Mouse (Mus musculus) cerebellum, adult 11 months (tissue): ENCODE data around the gene Plpp1.

Experiments
- DNase-seq: peaks from one replicate; pipeline ENCODE4 v3.0.0; 2022

Plpp1 gene

DNA sequence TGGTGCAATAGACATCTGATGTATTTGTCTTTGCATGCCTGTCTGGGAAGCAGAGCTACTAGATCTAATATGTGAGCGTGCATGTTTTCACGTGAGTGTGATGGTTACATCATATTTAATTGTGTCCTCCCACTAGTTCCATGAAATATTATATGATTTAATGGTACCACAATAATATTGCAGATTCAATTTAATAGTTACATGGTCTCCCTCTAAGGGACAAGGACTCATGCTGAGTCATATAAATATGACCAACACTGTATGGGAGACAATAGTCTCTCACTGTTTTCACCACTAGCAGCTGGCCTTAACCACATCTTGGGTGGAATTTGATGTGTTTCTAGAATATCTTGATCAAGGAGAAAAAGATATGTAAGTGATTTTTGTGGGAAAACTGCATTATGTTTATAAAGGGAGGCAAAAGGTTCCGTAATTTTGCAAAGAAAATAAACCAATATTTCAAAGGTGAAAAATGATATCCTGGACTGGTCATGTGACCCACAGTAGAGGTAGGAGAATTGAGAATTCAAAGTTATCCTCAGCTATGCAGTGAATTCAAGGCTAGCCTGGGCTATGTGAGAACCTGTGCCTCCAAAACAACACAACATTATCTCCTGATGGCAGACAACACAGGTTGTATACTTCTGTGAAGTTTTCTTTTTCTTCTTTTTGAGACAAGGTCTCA is 26.5 kb upstream of the Plpp1 start:
- no peak for DNase-seq

DNA sequence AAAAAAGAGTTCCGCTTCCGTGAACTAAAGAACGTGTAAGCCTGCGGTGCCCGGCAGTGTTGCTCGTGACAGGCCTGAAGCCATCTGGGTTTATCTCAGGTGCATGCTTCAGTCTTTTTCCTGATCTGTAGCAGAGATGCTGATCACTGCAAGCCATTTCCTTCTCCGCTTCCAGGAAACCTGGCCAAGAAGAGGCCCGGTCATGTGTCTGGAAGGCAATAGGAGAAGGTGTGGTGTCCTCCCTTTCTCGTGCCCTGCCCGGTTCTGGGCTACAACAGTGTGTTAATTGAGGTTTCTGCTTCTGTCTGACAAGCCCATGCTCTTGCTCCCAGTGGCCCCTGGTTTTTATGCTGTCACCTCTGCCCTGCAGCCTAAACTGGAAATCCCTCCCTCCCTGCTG is 24.7 kb upstream of the Plpp1 start:
- no peak for DNase-seq

DNA sequence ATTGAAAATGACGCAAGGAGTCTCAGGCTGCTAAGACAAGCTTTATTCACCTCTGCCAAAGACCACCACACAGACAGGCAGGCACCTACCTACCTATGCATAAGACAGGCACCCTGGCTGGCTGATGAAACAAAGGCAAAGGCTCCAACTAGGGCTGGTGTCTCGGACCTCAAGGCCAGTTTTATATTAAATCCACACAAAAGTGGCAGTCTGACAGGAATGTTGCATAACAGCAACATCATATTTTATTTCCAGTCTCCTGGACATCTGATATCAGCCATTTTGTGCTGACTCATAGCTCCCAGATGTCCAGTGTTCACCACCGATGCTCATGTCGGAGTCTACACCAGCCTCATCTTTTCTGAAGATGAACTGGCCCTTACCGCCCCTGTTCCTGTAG is 22.2 kb upstream of the Plpp1 start:
- no peak for DNase-seq

DNA sequence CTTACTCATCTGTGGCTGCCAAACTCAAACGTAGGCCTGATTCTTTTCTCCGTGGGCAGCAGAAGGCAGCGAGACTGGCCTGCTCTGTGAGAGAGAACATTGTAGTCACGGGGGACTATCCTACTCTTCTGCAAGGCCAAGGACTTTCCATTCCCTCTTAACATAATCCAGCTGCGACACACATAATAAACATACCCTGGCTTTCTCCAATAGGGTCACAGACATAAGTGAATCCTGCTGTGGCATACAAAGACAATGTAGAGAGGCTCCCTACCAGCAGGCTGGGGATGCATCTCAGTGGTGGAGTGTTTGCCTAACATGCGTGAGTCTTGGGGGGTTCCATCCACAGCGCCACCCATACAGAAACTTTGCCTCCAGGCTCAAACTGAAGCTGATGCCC is 15.3 kb upstream of the Plpp1 start:
- DNase-seq, result no peak

DNA sequence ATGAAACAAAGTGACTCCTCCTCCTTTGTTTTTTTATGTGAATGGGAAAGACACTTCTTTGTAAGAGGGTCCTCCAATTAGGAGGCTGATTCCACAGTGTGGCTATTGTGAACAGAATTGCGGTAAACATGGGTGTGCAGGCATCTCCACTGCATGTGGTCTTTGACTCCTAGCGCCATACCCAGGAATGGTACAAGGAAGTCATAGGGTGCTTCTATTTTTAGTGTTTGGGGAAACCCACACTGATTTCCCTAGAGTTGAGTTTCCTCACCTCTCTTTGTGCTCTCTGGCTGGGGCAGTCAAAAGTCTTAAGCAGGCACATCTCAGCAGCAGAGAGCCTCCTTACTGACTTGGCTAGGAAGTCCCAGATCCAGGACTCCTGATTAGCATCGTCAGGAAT is 14.4 kb upstream of the Plpp1 start:
- DNase-seq, result no peak

DNA sequence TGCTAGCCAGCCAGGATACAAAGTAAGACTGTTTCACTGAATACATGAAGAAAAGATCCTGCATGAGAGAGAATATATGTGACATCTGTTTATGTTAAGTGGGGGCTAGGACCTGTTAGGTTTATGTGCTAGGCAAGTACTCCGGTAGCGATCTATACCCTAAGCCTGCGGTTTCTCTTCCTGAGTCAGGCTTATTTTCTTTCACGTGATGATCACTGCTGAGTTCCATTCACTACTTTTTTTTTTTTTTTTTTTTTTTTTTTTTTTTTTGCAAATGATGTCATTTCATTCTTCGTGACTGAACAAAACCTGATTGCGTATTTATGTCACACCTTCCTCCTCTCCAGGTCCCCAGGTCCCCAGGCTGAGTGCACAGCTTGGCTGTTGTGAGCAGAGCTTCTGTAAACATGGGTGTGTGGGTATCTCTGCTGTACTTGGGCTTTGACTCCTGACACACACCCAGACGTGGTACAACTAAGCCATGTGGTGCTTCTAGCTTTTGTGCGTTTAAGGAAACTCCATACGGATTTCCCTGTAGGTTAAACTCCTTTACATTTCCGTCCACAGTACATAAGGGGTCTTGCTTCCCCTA is 13.6 kb upstream of the Plpp1 start:
- DNase-seq, result no peak

DNA sequence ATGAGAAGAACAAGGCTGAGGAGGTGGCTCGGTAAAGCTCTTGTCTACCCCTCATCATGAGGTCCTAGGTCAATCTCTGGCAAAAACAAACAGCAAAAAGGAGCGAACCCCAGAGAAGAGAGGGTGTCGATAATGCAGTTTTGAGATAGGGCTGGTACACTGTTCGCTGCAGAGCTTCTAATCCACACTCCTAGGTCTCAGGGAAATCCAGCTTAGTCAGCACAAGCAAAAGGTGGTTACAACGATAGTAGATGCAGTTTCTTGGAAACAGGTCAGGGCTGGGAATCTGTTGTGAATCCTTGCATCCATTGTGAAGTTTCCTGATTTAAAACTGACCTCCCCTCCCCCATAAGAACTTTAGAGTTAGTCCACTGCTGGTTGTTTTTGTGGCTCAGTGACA is 9.8 kb upstream of the Plpp1 start:
- DNase-seq, result no peak

DNA sequence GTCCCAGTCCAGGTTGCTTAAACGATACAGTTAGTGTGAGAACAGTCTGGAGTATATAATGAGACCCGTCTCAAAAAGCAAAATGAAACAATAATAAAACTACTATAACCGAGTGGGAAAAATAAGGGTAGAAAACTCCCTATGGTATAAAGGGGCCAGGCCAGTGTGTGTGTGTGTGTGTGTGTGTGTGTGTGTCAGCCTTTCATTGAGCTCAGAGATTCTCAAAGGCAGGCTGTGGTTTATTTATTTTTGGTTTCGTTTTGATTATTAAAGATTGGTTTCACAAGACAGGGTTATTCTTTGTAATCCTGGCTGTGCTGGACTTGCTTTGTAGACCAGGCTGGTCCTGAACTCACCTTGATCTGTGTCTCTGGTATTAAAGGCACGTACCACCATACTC is 8.7 kb upstream of the Plpp1 start:
- DNase-seq, result no peak

DNA sequence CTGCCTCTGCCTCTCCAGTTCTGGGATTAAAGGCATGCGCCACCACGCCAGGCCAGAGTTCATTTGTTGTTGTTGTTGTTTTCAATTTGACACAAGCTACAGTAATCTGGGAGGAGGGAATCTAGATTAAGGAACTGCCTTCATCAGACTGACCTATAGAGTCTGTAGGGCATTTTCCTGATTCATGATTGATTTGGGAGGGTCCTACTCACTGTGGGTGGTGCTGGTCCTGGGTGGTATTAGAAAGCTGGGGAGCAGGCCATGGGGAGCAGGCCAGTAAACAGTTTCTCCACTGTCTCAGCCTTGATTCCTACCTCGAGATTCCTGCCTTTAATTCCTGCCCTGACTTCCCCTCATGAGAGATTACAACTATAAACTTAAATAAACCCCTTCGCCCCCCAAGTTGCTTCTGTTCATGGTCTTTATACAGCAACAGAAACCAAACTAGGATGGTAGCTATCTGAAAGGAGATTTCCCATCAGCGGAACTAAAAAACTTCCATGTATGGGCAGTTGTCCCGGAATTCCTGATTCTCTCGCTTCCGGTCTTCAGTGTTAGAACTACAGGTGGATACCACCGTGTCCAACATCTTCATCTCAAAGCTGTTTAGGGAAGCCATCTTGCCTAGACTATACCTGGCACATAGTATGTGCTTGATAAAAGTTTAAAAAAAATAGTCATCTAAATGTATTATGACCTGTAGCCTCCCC is 2.2 kb upstream of the Plpp1 start:
- DNase-seq, result no peak

DNA sequence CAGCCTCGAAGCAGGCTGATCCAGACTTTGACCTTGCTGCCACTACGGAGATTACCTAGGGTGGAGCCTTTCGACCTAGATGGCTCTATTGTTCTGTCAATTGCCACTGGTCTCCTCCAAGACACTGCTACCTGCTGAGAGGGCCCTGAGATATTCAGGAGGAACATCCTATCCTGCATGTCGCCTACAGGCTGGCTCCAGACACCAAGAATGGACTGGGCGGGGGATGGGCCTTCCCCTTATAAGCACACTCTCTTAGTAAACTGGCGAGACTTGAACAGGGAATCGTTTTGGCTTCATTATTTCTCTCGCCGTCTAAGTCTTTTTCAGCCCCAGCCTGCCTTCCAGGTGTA is 1.7 kb upstream of the Plpp1 start:
- no peak for DNase-seq

DNA sequence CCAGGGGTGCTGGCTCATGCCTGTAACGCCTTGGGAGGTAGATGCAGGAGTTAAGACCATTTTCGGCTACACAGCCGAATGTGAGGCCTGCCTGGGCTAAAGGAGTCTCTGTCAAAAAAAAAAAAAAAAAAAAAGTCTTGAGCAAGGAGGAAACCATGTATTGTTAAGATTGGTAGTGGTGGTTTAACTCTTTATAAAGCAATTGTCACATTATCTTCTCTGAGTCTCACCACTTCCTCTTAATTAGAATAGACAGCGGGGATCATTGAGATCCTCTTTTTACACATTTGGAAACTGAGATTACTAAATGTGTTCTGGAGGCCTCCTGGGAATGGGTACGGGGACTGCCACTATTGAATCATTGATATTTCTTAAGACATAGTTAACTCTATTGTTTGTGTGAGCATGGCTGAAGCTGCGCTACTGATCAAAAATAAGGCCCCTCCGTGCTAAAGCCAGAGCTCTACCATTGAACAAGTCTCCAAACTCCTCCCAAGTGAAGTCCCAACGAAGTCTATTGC is 811 bp upstream of the Plpp1 start:
- no peak for DNase-seq

DNA sequence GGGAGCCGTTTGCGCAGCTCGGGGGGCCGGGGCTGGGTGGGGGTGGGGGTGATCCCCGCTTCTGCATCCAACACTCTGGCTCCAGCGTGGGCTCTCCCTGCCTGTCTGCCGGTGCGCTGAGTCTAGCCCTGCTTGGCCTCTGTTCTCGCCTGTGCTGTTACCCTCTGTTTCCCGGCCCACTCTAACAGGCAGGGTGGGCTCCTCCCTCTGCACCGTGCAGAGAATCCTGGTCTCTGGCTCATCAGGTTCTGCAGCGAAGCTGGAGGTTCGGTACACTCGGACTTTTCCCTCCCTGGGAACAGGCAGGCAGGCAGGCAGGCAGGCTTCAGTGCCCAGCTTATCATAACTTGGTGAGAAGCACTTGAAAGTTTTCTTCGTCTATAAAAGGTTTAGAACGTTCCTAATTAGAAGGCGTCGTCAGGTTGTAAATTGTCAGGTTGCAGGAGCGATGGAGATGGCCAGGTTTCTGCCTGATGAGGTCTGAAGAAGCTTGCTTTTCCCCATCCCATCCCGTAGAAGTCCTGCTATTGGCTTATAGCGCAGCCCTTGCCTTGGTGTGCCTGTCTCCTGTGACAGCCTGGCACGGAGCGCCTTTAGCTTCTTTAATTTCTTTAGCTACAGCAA is 901 bp downstream of the Plpp1 start:
- peak; percentile 10 for DNase-seq

DNA sequence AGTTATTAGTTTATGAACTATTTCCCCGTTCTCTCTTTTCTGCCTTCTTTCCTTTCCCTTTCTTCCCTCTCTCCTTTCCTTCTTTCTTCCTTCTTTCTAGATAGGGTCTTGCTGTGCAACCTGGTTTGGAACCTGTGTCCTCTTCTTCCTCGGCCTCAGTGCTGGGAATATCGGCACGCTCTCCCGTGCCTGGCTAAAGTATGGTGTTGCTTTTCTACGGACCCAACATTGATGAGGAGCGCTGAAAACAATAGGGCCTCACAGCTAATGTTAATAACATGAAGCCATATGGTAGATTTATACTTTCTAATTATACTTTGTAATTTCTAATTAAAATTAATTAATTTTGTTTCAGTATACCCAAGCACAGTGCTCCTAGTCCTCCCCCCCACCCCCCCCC is 2.5 kb downstream of the Plpp1 start:
- no peak for DNase-seq

DNA sequence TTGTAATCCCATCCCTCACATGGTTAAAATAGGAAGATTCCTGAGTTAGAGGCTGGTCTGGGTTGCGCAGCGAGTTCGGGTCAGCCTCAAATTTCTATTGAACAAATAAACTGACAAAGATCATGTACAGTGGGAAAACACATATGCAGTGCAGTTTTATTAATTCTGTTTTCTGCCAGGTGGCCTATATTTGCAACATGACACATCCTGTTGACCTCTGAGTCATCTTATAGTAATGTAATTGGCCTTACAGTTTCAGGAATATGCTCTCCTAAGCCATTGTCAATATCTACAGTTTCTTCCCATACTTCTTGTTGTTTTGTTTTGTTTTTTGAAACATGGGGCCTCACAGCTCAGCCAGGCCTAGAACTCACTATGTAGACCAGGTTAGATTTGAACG is 3.1 kb downstream of the Plpp1 start:
- no peak for DNase-seq

DNA sequence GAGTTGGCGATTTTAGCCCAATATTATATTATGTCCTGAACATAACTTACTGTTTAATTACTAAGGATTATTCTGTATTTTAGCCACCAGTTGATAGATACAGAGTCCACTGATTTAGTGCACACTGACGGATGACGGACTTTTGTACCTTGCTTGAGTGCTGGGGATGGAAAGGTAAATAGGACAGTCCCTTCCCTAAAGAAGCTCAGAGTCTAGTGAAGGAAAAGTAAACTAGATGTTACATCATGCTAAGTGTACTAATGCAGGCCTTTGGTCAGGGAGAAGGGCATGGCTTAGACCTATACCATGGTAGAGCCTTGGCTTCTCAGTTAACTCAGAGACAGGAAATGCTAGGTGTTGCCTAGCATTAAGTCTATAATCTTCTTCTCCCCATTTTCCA is 4.9 kb downstream of the Plpp1 start:
- no peak for DNase-seq

DNA sequence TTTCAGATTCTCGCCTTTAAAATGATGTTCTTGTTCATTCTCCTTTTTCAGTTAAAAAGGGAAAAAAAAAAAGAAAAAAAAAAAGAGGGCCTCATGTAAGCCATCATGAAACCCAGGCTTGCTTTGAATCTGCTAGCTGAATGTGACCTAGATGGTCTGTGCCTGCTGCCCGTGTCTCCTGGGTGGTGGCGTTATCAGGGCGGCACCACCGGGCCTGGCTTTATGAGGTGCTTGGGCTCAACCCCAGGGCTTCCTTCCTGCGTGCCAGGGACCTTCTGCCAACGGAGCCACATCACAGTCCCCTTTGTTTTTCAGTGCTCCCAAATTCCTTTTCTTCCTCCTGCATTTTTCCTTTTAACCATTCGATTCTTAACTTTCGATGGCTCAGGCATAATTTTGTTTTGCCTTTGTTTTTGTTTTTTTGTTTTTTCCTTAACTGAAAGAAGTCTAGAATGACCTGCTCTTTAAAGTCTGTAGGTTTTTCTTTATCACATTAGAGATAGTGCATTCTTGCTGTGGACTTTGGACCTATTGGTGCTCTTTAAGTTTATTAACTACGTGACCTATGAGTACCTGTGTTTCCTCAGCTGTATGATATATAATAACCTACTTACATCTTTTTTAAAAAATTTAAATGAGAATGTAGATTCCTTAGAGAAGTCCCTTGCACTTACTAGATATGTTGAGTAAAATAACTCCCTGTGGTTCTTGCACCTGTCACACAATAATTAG is 7.5 kb downstream of the Plpp1 start:
- no peak for DNase-seq

DNA sequence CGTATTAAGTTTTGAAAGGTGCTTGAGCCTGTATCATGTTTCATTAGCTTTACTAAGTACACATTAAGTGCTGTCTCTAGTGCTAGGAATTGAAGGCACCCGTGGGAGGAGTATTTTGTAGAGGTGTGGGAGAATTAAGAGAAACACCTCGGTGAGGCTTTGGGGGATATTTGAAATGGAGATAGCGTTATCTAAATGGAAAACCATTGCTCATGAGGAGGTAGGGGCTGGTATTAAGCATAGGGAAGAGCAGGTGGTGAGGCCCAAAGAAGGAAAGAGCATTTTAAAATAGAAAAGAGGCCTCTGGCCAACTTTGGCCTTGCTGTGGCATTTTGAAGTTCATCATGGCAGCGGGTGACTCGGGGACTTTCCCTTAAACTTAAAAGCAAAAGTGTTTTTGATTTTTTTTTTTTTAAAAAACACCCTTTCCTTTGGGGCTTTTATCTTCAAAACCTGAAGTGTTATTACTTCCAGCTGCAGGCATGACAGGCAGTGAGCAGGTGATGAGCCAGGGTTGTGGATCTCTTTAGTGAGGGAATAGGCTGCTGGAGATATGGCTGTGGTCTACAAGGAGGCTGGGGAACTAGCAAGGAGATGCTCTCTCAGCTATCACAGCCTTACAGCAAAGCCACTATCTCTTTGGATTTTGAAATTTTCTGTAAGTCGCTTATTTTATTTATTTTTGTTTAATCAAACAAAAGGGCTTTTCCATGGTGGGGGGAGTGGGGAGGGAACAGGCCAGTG is 9.1 kb downstream of the Plpp1 start:
- no peak for DNase-seq

DNA sequence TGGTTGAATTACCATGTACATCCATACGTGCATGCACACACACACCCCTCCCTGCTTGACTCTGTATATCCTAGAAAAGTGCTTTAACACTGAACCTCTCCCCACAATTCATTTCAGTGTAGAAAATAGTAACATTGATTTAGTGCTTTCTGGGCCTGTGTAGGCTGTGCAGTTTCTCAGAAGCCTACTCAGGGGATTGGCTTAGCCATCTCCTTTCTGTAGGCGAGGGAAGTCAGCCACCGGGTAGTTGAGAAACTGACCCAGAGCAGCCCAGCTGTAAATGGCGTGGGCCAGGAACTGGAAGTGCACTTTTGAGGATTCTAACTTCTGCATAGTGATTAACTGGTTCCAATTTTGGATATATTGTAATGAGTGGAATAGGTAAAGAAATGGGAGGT is 9.7 kb downstream of the Plpp1 start:
- no peak for DNase-seq

DNA sequence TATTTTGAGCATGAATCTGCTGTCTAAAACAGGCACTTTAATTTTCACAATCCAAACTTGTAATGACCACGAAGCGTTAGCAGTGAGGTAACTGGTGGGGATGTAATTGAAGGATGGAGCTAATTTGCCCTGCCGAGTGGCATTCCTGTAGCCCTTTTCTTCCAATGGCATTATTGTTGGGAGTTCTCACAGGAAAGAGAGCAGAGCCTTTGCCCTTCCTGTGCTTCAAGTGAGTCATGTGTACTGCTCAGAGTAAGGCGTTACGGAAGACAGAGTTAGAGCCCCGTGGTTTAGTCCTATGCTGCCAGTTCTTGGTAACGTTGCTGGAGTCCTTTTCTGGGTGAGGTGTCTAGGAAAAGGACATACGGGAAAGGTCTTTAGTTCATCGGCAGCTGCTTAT is 10.2 kb downstream of the Plpp1 start:
- DNase-seq, result no peak

DNA sequence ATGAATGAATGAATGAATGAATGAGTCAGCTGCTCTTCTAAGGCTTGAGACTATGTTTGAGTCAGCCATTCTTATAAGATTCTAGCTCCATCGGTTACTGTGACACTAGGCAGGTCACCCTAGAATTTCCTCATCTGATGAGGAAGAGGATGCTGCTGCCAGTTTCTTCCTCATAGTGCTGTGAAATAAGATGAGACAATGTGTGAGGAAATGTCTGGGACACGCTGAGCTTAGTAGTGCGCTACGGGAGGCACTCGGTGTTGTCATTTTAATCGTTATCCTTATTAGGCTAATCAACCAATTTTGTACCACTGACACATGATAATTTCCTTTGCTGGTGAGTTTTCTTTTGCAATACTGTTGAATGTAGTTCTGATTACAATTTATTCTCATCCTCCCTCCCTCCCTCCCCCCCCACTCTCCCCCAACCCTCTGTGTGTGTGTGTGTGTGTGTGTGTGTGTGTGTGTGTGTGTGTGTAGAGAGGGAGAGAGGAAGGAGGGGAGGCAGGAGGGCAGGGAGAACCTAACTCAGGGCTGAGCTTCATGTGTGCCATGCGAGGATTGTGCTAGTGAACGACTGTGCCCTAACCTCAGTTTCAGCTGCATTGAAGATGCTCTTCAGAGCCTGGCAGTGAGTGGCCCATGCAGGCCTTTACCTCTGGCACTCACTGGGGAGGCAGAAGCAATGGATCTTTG is 11.3 kb downstream of the Plpp1 start:
- no peak for DNase-seq

DNA sequence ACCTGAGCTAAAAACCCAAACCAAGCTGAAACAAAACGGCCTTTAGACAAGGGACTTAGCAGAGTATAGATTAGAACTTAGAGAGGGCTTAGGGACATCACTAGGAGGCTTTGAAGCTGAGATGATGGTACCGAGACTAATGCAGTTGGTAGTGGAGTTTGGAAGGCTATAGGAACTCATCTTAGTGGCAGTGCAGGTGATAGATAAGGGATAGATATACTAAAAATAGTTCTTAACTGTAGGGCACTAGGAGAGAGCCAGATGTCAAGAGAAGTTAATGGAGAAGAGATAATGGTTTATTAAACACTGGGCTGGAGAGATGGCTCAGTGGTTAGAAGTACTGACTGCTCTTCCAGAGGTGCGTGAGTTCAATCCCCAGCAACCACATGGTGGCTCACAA is 15.4 kb downstream of the Plpp1 start:
- DNase-seq, result no peak

DNA sequence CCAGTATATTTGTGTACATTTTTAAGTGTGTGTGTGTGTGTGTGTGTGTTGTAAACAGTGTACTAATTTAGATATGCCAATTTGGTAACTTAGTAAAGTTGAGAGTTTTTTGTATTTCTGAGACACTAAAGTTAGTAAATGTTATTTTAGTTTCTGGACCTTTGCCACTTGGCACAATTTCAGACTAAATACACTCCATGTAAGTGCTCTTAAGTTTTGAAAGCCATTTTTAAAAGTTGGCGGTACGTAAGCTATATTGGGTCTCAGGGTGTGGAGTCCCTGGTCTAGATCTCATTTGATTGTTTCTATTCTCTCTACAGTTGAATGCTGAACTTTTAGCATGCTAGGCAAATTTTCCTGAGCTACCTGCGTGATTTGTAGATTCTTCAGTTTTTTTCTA is 17.5 kb downstream of the Plpp1 start:
- DNase-seq, result no peak
